Mouse (Mus musculus) CH12.LX (cell line): ENCODE results near the gene 3110009E18Rik. TPM values are rescaled to one million over a fixed set of nuclear protein-coding genes. Genes with fewer than 3 reads are reported as not detected.

Experiments used
- DNase-seq: peaks from one replicate; pipeline ENCODE4 v3.0.0-alpha.2; 2013; ENCODE audit errors: extremely low read depth
- H3K27ac ChIP-seq: 2 replicates; pipeline ENCODE4 v1.5.1; 2012; ENCODE audit warnings: low read depth, mild to moderate bottlenecking, control low read depth, moderate library complexity; ENCODE audit not compliant: insufficient read depth
- H3K27me3 ChIP-seq: replicated peaks from 2 replicates; pipeline ENCODE3; 2012; ENCODE audit warnings: inconsistent platforms
- H3K36me3 ChIP-seq, 2 experiments: replicated peaks in 1 of 2; 2 replicates each; pipeline versions ENCODE3 to v1.6.1; 2012; ENCODE audit warnings: inconsistent platforms in 1 of 2, low read length in 1 of 2, mild to moderate bottlenecking in 1 of 2, mixed read lengths in 1 of 2, moderate library complexity in 1 of 2; ENCODE audit not compliant: control insufficient read depth in 1 of 2, insufficient read depth in 1 of 2
- H3K4me1 ChIP-seq, 2 experiments: 2 replicates each; pipeline ENCODE4 v1.6.1; 2012; ENCODE audit warnings: inconsistent platforms in 1 of 2, moderate library complexity in 1 of 2; ENCODE audit not compliant: insufficient read depth in 2 of 2, control insufficient read depth in 1 of 2
- H3K4me2 ChIP-seq: 2 replicates; pipeline ENCODE4 v1.6.1; 2012; ENCODE audit warnings: low read depth, mild to moderate bottlenecking, control low read depth; ENCODE audit not compliant: poor library complexity, insufficient read depth, severe bottlenecking
- H3K4me3 ChIP-seq, 3 experiments: fragments of 150-350 bp in 1 of 3; sonication (generic) in 1 of 3; replicated peaks in 1 of 3; 2 replicates each; pipeline versions ENCODE3 to v1.5.1; 2011 to 2012; ENCODE audit warnings: low read depth in 2 of 3, low read length in 2 of 3, mild to moderate bottlenecking in 2 of 3, moderate library complexity in 2 of 3, control low read depth in 1 of 3, improper control_type of control experiment in 1 of 3, inconsistent platforms in 1 of 3, mixed read lengths in 1 of 3; ENCODE audit not compliant: poor library complexity in 1 of 3
- H3K79me2 ChIP-seq: replicated peaks from 2 replicates; pipeline ENCODE4 v1.6.1; 2012; ENCODE audit warnings: mild to moderate bottlenecking, moderate library complexity; ENCODE audit not compliant: control insufficient read depth, poor library complexity, insufficient read depth, severe bottlenecking; ENCODE audit errors: extremely low read depth
- H3K9ac ChIP-seq: 2 replicates; pipeline ENCODE4 v1.6.1; 2012; ENCODE audit warnings: low read depth, mild to moderate bottlenecking, control low read depth, moderate library complexity; ENCODE audit not compliant: insufficient read depth
- H3K9me3 ChIP-seq: replicated peaks from 2 replicates; pipeline ENCODE3; 2012; ENCODE audit warnings: low read length, inconsistent platforms, mixed read lengths
- BHLHE40 ChIP-seq: IDR thresholded peaks from 2 replicates; pipeline ENCODE4 v1.6.1; 2011; ENCODE audit warnings: mild to moderate bottlenecking, low read depth, low read length, improper control_type of control experiment
- CHD2 ChIP-seq: IDR thresholded peaks from 2 replicates; pipeline ENCODE4 v1.6.1; 2011; ENCODE audit warnings: low read length, improper control_type of control experiment
- CTCF ChIP-seq, 2 experiments: IDR thresholded peaks in 1 of 2; conservative IDR thresholded peaks in 1 of 2; 2 replicates each; pipeline ENCODE4 v1.5.1; 2011 to 2012; ENCODE audit warnings: low read depth in 2 of 2, low read length in 2 of 2, improper control_type of control experiment in 1 of 2, inconsistent platforms in 1 of 2, mild to moderate bottlenecking in 1 of 2, moderate library complexity in 1 of 2
- E2F4 ChIP-seq: IDR thresholded peaks from 2 replicates; pipeline ENCODE4 v1.6.1; 2011; ENCODE audit warnings: low read depth, low read length, improper control_type of control experiment; ENCODE audit not compliant: insufficient replicate concordance
- EP300 ChIP-seq: IDR thresholded peaks from 2 replicates; pipeline ENCODE4 v1.6.1; 2011; ENCODE audit warnings: low read length, improper control_type of control experiment
- ETS1 ChIP-seq: conservative IDR thresholded peaks from 2 replicates; pipeline ENCODE4 v1.6.1; 2012; ENCODE audit warnings: low read depth, mild to moderate bottlenecking, inconsistent platforms, low read length, improper control_type of control experiment, moderate library complexity
- GABPA ChIP-seq: IDR thresholded peaks from 2 replicates; pipeline ENCODE4 v1.6.1; 2012; ENCODE audit warnings: low read depth, low read length, improper control_type of control experiment, inconsistent platforms; ENCODE audit not compliant: insufficient replicate concordance
- HCFC1 ChIP-seq: IDR thresholded peaks from 2 replicates; pipeline ENCODE4 v1.6.1; 2012; ENCODE audit warnings: low read depth, mild to moderate bottlenecking, inconsistent platforms, low read length, improper control_type of control experiment
- IRF4 ChIP-seq: IDR thresholded peaks from 2 replicates; pipeline ENCODE4 v1.6.1; 2014; ENCODE audit warnings: low read depth, mild to moderate bottlenecking, inconsistent platforms, low read length, improper control_type of control experiment
- JUN ChIP-seq: IDR thresholded peaks from 2 replicates; pipeline ENCODE4 v1.6.1; 2011; ENCODE audit warnings: low read depth, mild to moderate bottlenecking, low read length, improper control_type of control experiment, moderate library complexity; ENCODE audit not compliant: insufficient read depth
- MAFK ChIP-seq: IDR thresholded peaks from 2 replicates; pipeline ENCODE4 v1.6.1; 2011; ENCODE audit warnings: low read length, improper control_type of control experiment; ENCODE audit not compliant: insufficient replicate concordance
- MAX ChIP-seq: IDR thresholded peaks from 2 replicates; pipeline ENCODE4 v1.6.1; 2011; ENCODE audit warnings: low read length, improper control_type of control experiment
- NRF1 ChIP-seq: IDR thresholded peaks from 2 replicates; pipeline ENCODE4 v1.6.1; 2014; ENCODE audit warnings: low read depth, mild to moderate bottlenecking, inconsistent platforms, low read length, improper control_type of control experiment, moderate library complexity
- PAX5 ChIP-seq: IDR thresholded peaks from 2 replicates; pipeline ENCODE4 v1.6.1; 2012; ENCODE audit warnings: low read length, inconsistent platforms, mixed read lengths
- POLR2A ChIP-seq: IDR thresholded peaks from 2 replicates; pipeline ENCODE4 v1.6.1; 2011; ENCODE audit warnings: low read depth, mild to moderate bottlenecking, improper control_type of control experiment, low read length
- RAD21 ChIP-seq: IDR thresholded peaks from 2 replicates; pipeline ENCODE4 v1.6.1; 2011; ENCODE audit warnings: low read depth, mild to moderate bottlenecking, low read length, improper control_type of control experiment, moderate library complexity
- RCOR1 ChIP-seq: conservative IDR thresholded peaks from 2 replicates; pipeline ENCODE4 v1.6.1; 2012; ENCODE audit warnings: low read depth, mild to moderate bottlenecking, inconsistent platforms, low read length, improper control_type of control experiment
- SMC3 ChIP-seq: IDR thresholded peaks from 2 replicates; pipeline ENCODE4 v1.6.1; 2011; ENCODE audit warnings: low read depth, low read length, improper control_type of control experiment
- TCF12 ChIP-seq: IDR thresholded peaks from 2 replicates; pipeline ENCODE4 v1.6.1; 2014; ENCODE audit warnings: low read depth, mild to moderate bottlenecking, inconsistent platforms, low read length, improper control_type of control experiment
- ZC3H11A ChIP-seq: IDR thresholded peaks from 2 replicates; pipeline ENCODE4 v1.6.1; 2012; ENCODE audit warnings: low read depth, mild to moderate bottlenecking, inconsistent platforms, low read length, improper control_type of control experiment
- ZKSCAN1 ChIP-seq: IDR thresholded peaks from 2 replicates; pipeline ENCODE4 v1.6.1; 2012; ENCODE audit warnings: low read depth, inconsistent platforms, low read length, improper control_type of control experiment, borderline replicate concordance
- ZMIZ1 ChIP-seq: IDR thresholded peaks from 2 replicates; pipeline ENCODE4 v1.6.1; 2012; ENCODE audit warnings: low read depth, mild to moderate bottlenecking, inconsistent platforms, low read length, improper control_type of control experiment
- dilution Hi-C: fragments of 300-500 bp; cut with MboI; formaldehyde crosslinking; loops from 2 replicates; pipeline ENCODE4 v1.14.3; 2020; ENCODE audit warnings: low sequenced_read_pairs; ENCODE audit not compliant: extremely low pct_unique_long_range_greater_than_20kb, extremely low pct_ligation_motif_present
- in situ Hi-C: fragments of 300-500 bp; cut with MboI; formaldehyde crosslinking; loops from 3 replicates; pipeline ENCODE4 v1.14.3; 2019; ENCODE audit warnings: low sequenced_read_pairs, low pct_ligation_motif_present, low pct_unique_long_range_greater_than_20kb, mixed read lengths
- polyA plus RNA-seq: library from polyadenylated mRNA; unstranded; fragments of >175 nt; gene quantifications from 2 replicates; pipeline ENCODE4 v1.2.1, GENCODE M21; 2012; ENCODE audit warnings: low read depth; ENCODE audit not compliant: insufficient read length
- total RNA-seq, 2 experiments: library from RNA; depleted of rRNA; stranded (reverse); fragments of 300-350 nt in 1 of 2; fragments of >200 nt in 1 of 2; gene quantifications; 2 replicates each; pipeline ENCODE4 v1.2.3; 2012 to 2014

The 3110009E18Rik gene
- total and polyA plus RNA-seq, 3 experiments: 2.7 to 5.9 (median 4.6) TPM

DNA sequence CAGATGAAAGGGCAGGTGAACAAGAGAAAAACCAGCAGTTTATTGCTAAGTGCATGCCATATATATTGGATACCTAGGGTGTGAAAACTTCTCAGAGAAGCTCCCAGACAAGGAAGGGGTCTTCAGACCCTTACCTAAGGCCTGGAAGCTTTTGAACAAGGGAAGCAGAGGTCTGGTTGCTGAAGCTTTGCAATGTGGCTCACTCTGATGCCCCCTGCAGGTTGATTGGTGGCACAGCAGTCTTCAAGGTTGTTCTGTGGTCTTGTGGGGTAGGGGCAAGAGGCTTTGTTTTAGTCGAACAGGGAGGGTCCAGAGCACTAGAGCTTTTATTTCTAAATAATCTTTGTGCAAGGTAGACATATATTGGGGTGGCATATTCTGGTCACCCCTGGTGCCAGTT lies 34.3 kb downstream of the 3110009E18Rik start:
- Histone ChIP-seq H3K9ac (no peak overlapping the region), H3K79me2 (no peaks in the 10 kb centered on the region; the same call in 1 of the 2 replicates), H3K9me3 (no peaks in the 10 kb centered on the region), H3K4me1 (peaks cover 0 to 11% of the 10 kb centered on the region in 2 experiments; a peak in 2 of 4 replicates), H3K4me3 (no peak overlapping the region), H3K4me2 (no peak overlapping the region), H3K27me3 (no peaks in the 10 kb centered on the region), H3K36me3 (peaks cover 0 to 5% of the 10 kb centered on the region in 2 experiments), H3K27ac (no peak overlapping the region)
- dilution Hi-C loops: no loop called here
- no peak for DNase-seq
- TF ChIP-seq RAD21 (peak; percentile 37), SMC3 (peak; percentile 70), ZC3H11A (no peak), CTCF (conservative IDR thresholded peaks at IDR 0.05 in 1 of 2, IDR thresholded peaks at IDR 0.05 in 1 of 2; ENCODE audit: low read depth in 2 of 2, low read length in 2 of 2) (peak; percentile 73 to 80)
- in situ Hi-C loops: no loop called here

DNA sequence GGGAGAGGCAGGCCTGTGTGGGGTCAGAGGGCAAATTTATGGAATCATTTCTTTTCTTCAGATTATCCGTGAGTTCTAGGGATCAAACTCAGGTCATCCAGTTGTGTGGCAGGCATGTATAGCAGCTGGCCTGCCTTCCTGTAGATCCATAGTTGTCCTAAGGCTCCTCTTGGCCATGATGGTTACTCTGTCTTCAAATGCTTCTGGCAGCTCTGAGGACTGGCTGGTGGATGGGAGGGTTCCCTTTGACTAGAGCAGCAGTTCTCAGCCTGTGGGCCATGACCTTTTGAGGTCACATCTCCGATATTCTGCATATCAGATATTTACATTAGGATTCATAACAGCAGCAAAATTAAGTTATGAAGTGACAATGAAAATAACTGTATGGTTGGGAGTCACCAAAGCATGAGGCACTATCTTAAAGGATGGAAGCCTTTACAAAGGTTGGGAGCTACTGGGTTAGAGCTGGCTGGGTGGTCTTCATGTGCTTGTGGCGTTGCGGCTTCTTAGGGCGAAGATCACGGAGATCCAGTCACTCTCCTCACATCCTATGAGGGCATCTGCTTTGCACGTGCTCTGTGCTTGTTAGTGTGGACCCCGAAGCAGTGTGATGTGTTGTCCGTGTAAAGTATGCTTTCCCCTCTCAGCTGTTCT lies 37.6 kb downstream of the 3110009E18Rik start:
- H3K27ac ChIP-seq: no peak overlapping the region
- dilution Hi-C loops: no loop called here
- no peak overlapping the region for H3K9ac ChIP-seq
- H3K79me2 ChIP-seq: no peaks in the 10 kb centered on the region; the same call in 1 of the 2 replicates
- no peaks in the 10 kb centered on the region for H3K9me3 ChIP-seq
- no peak overlapping the region for H3K4me3 ChIP-seq
- in situ Hi-C loops: no loop called here
- DNase-seq: no peak
- H3K36me3 ChIP-seq: peaks cover 0 to 3% of the 10 kb centered on the region in 2 experiments
- TF ChIP-seq ZKSCAN1 (no peak), POLR2A (no peak), RAD21 (no peak), EP300 (no peak), HCFC1 (no peak), MAFK (no peak), RCOR1 (no peak), CTCF (conservative IDR thresholded peaks at IDR 0.05 in 1 of 2, IDR thresholded peaks at IDR 0.05 in 1 of 2; ENCODE audit: low read depth in 2 of 2, low read length in 2 of 2) (no peak), NRF1 (no peak), IRF4 (no peak), BHLHE40 (no peak), JUN (no peak), CHD2 (no peak), ETS1 (no peak), MAX (no peak), TCF12 (no peak), GABPA (no peak), PAX5 (no peak), E2F4 (no peak), ZMIZ1 (no peak)
- no peak overlapping the region for H3K4me2 ChIP-seq
- peaks cover 0 to 25% of the 10 kb centered on the region in 2 experiments; a peak in 2 of 4 replicates for H3K4me1 ChIP-seq
- no peaks in the 10 kb centered on the region for H3K27me3 ChIP-seq
